Mouse (Mus musculus): ENCODE results near the gene Camk1g.

DNA sequence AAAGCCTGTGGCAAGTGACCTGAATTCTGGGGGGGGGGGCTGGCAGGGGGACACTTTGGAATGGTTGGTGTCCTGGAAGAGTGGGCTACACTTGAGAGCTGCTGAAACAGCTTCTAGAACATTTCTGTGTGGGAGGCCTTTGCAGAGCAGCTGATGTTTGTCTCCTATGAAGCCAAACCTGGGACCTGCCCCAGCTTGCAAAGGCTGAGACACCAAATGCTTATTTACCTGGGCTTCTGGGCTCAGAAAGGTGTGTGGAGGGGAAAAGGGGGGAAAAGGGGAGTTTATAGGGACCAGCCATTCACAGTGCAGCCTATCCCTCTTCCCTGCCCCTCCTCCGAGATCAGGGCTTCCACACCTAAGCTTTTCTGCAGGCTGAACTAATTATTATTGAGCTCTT lies 70.1 kb downstream of the Camk1g start:
- TF ChIP-seq POLR2A (IDR thresholded peaks at IDR 0.05; ENCODE audit: low read depth, low read length), result no peak
- no peak for TF ChIP-seq E2F4 (IDR thresholded peaks at IDR 0.05; ENCODE audit: insufficient replicate concordance, low read depth, low read length)
- no peak for TF ChIP-seq CTCF (conservative IDR thresholded peaks at IDR 0.05 in 1 of 2, IDR thresholded peaks at IDR 0.05 in 1 of 2; ENCODE audit: low read depth in 2 of 2, low read length in 2 of 2)
- no peak for TF ChIP-seq USF1 (IDR thresholded peaks at IDR 0.05; ENCODE audit: low read depth, low read length)
- no peak for TF ChIP-seq ETS1 (conservative IDR thresholded peaks at IDR 0.05; ENCODE audit: low read depth, low read length)
- TF ChIP-seq NRF1 (IDR thresholded peaks at IDR 0.05; ENCODE audit: low read depth, low read length), result no peak
